Mouse (Mus musculus): ENCODE measurements at regions not wholly inside any gene's neighbourhood (a gene's known extent, or its start where the extent isn't known, plus 50 kb on each side); places are given as distances from the start of the nearest gene placed in this dataset.
A peak's percentile ranks its signal among the peaks of the same experiment; 100 is the strongest.

DNA sequence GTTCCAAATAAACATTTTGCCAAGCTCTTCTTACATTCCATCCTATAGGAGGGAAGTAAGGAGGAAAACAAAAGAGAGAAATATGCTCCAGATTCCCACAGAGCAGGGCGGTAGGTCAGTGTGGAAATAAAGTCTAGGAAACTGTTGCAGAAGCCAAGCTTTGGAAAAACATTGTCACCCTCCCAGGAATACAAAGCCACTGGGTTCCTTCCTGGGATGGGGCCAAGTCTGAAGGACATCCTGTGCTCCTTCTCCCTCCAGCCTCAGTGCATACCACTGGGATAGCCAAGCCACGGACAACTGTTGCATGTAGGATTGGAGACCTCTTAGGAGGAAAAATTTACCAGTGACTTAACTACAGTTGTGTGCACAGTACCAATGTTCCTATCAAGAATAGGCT, 195.8 kb upstream of the Cdyl start:
- no peak for DNase-seq (ENCODE audit: low read depth, low spot score)

DNA sequence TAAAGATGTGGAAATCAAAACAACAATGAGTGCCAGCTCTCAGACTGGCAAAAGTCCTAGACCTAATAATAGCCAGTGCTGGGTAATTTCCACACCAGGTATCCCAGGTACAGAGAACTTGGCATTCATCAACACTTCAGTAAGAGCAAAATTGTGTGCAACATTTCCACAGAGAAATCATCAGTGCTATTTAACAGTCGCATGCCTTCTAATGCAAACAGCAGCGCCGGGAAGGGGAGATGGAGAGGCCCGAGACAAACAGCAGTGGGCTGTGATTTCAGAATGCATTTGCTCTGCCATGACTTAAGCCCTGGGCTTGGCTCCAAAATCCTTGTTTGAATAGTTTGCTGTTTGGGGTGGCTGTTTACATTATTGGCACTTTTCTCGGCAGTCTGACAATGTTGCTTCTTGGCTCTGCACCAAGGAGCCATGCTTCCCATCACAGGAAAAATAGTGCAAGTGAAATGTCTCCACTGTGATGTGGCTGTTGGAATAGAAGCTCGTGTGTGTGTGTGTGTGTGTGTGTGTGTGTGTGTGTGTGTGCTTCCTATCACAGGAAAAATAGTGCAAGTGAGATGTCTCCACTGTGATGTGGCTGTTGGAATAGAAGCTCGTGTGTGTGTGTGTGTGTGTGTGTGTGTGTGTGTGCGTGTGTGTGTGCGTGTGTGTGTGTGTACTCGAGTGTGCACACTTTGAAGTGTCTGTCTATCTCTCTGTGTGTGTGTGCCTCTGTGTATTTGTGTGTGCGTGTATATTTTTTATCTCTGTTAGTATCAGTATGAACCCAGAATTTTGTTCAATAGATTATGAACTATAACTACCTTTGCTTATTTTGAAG, 190.1 kb upstream of the Cdyl start:
- DNase-seq (ENCODE audit: low read depth, low spot score) = no peak

DNA sequence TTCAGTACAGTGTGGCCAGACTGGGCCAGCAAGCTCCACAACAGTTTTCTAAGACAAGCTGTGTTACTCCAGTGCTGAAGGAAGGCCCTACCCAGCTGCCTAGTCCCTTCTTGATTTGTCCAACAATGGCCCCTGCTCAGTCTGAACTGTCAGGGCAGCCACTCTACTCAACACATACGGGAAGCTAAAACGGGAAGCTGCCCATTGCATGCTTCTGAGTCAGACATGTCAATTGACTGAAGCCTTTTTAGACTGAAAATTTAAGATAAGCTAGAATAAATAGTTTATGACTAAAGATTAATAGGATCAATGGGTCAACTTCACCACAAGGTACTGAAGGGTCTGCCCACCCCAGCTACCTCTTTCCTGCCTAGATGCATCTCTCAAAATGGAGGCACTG, 181.4 kb upstream of the Cdyl start:
- no peak for DNase-seq (ENCODE audit: low read depth, low spot score)

GRCm38 (mm10) chr13:35482340-35482739, 177.3 kb upstream of the Cdyl start:
- no peak for DNase-seq (ENCODE audit: low read depth, low spot score)

DNA sequence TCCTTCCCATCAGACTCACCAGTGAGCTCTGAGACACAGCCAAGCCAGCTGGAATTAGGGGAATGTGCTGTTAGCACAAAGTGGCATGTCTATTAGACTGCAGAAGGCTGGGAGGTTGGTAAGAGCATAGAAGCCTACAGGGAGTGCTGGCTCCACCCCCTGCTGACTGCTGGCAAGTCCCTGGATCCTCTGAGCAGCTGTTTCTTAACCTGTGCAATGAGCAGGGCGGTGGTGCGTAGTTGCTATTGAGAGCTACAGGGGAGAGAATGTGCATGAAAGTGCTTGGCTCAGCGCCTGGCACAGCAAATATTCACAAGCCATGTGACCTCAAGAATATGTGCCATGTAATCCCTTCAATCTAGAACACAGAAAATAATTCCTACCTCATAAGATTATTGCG, 173.5 kb upstream of the Cdyl start:
- no peak for DNase-seq (ENCODE audit: low read depth, low spot score)

- DNase-seq (ENCODE audit: low read depth, low spot score) = no peak
Measured at GRCm38 (mm10) chr13:35499776-35500175, 159.9 kb upstream of the Cdyl start.

DNA sequence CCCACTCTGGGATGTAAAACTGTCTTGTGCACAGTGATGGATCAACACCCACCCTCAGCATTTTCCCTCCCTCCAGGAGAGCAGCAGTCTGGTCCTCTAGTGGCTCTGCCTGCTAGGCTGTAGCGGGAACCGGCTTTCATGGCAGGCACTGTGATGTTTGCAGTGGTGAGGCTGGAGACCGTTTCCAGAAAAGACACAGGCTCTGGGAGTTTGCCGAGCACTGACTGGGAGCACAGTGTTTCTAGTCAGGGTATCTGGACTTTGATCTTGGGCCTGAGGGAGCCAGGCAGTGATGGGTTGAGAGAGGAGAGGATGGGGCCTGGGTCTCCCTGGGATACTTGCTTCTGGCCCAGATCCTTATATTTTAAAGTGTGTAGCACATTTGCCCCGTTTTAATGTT, 158.7 kb upstream of the Cdyl start:
- DNase-seq (ENCODE audit: low read depth, low spot score) = no peak

DNA sequence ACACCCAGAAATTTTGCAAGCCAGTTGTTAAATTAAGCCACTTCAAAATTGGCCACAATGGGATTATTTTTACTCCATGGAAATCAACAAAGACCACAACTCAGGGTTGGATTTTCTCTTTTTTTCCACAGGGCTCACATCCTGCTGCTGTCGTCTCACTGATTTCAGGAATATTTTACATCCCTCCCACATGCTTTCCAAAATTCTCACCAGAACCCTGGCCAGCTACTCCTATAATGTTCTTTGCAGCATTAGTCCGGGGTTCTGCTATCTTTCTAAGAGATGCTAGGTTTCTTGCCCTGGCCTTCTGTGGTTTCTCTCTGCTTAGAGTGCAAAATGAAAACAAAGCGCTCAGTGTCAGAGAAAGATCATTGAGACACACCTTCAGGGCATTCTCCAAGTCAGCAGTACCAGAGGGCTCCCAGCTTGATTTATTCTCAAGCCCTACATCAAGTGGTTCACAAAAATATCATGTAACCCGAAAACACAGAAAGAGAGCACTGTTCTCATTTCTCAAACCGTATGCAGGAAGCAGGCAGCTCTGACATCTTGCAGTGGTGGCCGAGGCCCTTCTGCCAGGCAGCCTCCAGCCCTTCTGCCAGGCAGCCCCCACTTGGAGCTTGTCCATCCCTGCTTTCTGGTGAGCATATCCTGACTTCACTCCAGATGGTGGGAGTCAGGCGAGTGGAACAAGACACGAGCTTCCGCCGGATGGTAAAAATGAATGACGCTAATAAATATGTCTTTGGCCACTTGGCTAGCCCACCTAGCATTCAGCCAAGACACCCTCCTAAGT, 158.1 kb upstream of the Cdyl start:
- DNase-seq (ENCODE audit: low read depth, low spot score) = no peak

DNA sequence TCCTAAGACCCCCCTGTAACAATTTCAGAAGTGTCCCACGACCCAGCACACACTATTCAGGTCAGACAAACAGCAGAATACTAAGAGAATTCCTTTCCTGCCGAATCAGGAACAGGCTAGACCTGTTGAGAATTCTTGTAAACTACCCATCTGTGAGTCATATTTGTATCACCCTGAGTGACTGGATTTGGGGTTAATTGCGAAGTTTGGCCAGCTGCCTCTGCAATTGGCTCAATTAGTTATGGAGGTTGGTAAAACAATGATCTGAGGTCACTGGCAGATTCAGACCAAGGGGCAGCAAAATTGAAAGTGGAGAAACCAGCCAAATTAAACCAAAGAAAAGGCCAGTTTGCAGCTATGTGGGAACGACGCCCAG, 157.5 kb upstream of the Cdyl start:
- DNase-seq (ENCODE audit: low read depth, low spot score) = no peak

- DNase-seq (ENCODE audit: low read depth, low spot score) = no peak
Measured at GRCm38 (mm10) chr13:35503362-35503821, 156.2 kb upstream of the Cdyl start.

DNA sequence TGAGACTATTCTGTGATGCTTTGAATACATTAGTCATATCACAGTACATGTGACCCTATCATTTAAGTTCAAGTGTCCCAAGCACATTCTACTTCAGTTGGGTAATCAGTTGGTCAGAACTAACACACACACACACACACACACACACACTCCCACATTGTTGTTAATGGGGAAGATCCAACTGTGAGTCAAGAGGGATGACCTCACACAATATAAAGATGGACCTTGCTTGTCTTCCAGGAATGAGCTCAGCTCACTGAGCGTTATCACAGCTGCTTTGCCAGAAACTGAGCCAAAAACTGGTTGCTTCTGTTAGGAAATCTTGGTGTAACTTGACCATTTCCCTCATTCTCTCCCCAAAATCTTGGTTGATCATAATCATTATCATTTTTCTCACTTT, 152.4 kb upstream of the Cdyl start:
- no peak for DNase-seq (ENCODE audit: low read depth, low spot score)

DNA sequence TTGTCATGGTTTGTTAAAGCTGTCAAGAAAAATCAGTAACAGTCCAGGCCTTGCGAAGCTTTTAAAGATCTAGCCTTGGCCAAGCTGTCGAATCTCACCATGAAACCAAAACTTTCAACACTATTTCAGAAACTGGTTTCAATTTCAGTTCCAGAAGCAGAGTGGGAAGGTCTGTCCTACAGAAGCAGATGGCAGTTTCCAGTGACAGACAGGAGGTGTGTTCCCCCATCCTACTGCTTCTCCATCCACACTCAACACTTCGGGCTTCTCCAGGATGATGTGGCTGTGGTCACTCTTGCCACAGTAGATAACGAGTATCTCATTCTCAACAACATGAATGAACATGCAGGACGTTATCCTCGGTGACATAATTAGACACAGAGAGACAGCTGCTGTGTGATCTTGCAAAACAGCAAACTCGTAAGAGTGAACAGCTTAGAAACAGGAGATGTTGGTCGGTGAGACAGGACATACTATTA, 147.6 kb upstream of the Cdyl start:
- DNase-seq (ENCODE audit: low read depth, low spot score) = peak; percentile 13

DNA sequence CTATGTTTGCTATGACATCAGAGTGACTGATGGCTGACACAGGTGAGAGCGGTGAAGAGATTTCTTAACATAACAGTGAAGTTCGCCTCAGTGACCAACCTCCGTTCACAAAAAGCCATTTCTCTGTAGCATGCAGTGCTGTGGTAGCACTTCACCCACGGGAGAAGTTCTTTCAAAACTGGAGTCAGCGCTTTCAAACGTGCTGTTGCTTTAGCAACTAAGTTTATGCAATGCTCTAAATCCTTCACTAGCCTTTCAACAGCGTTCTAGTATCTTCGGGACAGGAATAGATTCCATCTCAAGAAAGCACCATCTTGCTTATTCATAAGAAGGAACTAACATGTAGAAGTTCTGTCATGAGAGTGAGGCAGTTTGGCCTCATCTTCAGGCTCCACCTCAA, 146.5 kb upstream of the Cdyl start:
- no peak for DNase-seq (ENCODE audit: low read depth, low spot score)

- no peak for DNase-seq (ENCODE audit: low read depth, low spot score)
Measured at GRCm38 (mm10) chr13:35515291-35515690, 144.3 kb upstream of the Cdyl start.

GRCm38 (mm10) chr13:35517692-35518091, 141.9 kb upstream of the Cdyl start:
- no peak for DNase-seq (ENCODE audit: low read depth, low spot score)

DNA sequence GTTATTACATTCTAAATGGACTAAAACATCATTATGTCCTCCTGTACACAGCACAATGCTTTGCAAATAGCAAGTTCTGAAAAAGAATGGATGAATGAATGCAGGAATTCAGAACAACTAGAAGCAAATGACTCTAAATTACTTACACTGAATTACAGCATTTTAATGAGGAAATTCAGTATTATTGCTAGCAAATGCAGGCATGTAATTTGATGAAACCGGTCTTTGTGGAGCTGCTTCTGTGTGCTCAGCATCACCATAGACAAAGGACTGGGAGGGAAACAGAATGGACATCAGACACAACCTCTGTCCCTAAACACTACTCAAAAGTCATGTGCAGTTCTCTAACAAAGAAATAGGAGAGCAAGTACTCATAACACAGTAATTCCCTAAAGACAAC, 137.4 kb upstream of the Cdyl start:
- no peak for DNase-seq (ENCODE audit: low read depth, low spot score)

GRCm38 (mm10) chr13:35529577-35529976, 130.1 kb upstream of the Cdyl start:
- no peak for DNase-seq (ENCODE audit: low read depth, low spot score)

GRCm38 (mm10) chr13:35537106-35537505, 122.5 kb upstream of the Cdyl start:
- no peak for DNase-seq (ENCODE audit: low read depth, low spot score)

DNA sequence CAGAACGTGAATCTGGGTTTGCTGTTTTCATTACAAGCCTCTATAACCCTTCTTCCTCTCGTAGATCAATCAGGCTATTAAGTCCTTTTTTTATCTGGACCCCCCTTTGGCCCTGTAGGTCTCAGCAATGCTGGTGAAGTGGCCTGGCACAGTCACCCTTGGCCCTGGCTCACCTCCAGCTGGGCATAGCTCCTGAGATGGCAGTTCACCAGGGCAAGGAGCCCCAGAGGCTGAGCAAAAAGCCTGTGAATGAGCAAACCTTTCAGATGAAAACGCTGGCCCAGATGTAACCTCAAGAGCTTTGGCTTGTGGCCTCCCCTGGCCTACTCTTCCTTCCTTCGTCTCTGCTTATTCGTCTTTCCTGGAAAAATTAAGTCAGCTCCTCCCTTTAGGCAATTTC, 121.7 kb upstream of the Cdyl start:
- DNase-seq (ENCODE audit: low read depth, low spot score) = no peak

- DNase-seq (ENCODE audit: low read depth, low spot score) = no peak
Measured at GRCm38 (mm10) chr13:35540433-35540832, 119.2 kb upstream of the Cdyl start.

GRCm38 (mm10) chr13:35541053-35541452, 118.6 kb upstream of the Cdyl start:
- no peak for DNase-seq (ENCODE audit: low read depth, low spot score)

DNA sequence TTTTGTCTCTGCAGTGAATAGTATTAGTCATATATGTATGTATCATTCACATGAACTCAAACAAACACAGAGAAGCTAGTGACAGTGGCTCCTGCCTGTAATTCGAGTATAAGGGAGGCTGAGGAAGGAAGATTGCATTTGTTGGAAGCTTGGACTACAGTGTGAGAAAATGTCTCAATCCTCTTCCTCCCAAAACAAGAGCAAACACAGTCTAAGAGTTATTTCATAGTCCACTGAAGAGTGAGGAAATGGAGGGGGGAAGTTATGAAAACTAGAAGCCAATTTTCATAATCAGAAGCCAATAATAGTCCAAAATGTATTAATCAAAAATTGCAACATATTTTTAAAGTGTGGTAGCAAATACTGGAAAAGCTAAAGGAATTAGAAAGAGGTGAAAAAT, 95.6 kb upstream of the Cdyl start:
- DNase-seq (ENCODE audit: low read depth, low spot score) = no peak

DNA sequence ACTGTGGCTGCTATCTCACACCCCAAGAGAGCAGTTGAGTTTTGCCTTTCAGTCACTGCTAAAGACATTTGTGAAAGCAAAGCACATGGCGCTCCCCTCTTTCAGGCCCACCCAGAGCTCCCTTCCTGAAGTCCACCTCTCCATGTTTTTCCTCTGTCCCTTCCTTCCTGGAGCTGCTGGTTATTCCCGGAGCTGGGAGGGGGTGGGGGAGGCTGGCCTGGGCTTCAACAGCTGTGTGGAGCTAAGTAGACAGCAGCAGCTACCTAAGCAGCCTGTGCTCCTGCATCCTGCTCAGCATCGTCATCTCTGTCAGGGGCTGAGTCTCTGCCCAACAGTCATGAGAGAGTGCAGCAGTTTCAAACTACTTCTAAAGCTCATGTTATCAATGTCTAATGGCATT, 78.0 kb upstream of the Cdyl start:
- DNase-seq (ENCODE audit: low read depth, low spot score) = no peak
